Mouse (Mus musculus) adrenal gland, adult (tissue): ENCODE data around the gene Tmem236.
A peak's percentile ranks its signal among the peaks of the same experiment; 100 is the strongest.
"Not testable (repeated sequence)": the region's sequence is repeated elsewhere in the genome, so short reads cannot be mapped to it uniquely, and the experiment has no call there.

Source experiments
- DNase-seq, 2 experiments: peaks; one replicate each; pipeline ENCODE4 v3.0.0; 2022 to 2023; ENCODE audit warnings: low spot score in 1 of 2; ENCODE audit not compliant: inconsistent age in 2 of 2

The Tmem236 gene

DNA sequence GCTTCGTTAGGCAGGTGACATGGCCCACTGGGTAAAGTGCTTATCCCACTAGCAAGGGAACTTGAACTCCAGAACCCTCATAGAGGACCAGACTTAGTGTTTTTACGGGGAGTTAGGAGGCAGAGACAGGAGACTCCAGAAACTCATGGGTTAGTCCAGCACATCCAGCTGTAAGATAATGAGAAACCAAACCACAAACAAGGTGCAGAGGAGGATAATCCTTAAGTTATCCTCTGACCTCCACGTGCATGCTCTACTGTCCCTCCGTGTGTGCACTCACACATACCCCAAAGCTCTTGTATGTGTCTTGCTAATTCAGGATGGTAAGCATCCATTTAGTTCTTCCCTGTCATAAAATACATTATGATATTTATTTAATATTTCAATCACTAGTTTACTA is 17.3 kb downstream of the Tmem236 start:
- no peak for DNase-seq

DNA sequence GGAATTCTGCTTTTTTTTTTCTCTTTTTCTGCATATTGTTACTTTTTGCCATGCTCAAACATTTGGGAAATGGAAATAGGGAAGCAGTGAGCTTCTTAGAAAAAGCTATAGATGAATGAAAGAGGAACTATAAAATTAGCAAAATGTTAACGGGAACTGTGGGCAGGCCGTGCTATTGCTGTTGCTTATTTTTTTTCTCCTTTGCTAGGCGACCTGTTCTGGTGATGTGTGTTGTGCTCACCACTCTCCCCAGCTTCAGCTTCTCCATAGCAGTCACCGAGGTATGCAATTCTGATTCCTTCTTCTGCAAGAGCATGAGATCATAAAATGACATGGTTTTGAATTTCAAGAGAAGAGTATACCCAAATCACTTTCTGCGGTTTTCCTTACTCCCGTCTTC is 17.7 kb downstream of the Tmem236 start:
- DNase-seq: no peak

DNA sequence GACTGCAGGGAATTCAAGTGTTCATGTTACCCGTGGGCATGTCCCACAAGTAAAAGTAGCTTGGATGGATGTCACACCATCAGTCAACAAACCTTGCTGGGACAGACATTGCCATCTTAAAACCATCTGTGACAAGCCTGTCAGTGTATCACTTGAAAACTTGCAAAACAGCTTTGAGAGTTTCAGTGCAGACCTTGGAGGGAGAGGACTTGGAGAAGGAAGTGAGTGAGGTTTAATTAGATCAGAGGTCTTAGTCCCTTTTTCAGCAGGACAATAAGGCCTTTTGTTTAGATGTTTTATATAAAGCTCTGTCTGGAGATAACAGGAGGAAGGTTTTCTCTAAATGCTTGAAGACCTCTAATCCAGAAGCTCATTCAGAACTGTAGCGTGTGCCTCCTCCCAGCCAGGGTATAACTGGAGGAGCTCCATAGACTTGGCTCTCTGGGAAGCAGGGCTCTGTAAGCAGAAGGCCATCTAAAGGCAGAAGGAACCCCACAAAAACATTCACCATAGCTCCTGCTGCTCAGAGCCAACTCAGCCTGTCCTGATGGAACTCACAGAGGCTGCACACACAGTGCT is 24.1 kb downstream of the Tmem236 start:
- not testable (repeated sequence) for DNase-seq

DNA sequence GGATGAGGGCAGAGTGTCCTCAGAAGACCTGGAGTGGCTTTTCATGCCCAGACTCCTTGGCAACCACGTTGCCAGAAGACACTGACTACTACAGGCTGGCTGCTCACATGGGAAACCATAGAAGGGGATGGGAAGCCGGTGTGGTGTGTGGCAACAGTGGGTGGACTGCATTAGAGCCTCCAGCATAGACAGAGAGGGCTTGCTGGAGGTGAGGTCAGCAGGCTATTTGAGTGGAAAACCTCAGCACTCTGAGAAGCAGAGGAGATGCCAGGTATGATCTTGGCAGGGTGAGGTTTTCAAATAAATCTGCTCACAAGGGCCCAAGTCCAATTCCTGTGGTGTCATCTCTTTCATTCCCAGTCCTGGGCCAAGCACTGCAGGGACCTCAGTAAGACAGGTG is 25.3 kb downstream of the Tmem236 start:
- no peak for DNase-seq

DNA sequence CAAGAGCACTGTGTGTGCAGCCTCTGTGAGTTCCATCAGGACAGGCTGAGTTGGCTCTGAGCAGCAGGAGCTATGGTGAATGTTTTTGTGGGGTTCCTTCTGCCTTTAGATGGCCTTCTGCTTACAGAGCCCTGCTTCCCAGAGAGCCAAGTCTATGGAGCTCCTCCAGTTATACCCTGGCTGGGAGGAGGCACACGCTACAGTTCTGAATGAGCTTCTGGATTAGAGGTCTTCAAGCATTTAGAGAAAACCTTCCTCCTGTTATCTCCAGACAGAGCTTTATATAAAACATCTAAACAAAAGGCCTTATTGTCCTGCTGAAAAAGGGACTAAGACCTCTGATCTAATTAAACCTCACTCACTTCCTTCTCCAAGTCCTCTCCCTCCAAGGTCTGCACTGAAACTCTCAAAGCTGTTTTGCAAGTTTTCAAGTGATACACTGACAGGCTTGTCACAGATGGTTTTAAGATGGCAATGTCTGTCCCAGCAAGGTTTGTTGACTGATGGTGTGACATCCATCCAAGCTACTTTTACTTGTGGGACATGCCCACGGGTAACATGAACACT is 26.6 kb downstream of the Tmem236 start:
- DNase-seq: not testable (repeated sequence)

DNA sequence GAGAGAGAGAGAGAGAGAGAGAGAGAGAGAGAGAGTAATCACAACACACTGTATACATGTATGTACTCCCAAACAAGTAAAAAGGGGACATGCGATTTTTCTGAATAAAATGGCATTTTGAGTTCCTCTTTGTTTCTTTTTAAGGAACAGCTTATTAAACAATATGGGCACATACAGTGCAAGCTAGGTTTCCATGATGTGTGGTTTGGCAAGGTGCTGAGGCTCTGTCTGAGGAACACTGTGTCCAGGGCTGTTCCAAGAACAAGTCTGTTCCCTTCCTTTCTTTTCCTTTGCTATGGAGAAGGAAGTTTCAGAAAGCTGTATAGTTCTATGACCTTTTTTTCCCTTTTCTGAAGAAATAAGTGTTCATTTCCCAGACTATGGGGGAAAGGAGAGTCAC is 30.0 kb downstream of the Tmem236 start:
- DNase-seq: no peak

DNA sequence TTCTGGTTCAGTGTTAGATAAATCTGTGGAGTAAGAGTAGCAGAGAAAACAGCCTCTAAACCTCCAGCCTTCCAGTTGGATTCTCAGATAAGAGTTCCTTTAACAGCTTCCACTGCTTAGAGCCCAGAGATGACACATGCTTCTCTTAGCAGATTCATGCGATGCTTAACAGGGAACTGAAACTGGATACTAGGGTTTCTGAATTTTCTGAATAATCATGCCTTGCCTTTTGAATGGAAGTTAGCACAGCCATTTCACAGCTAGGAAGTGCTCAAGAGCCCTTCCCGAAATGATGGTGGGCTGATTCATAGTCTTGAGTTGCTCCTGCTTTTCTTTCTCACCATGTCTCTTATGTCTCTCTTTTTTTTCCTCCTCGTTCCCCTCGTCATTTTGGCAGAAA is 32.5 kb downstream of the Tmem236 start:
- DNase-seq: no peak

DNA sequence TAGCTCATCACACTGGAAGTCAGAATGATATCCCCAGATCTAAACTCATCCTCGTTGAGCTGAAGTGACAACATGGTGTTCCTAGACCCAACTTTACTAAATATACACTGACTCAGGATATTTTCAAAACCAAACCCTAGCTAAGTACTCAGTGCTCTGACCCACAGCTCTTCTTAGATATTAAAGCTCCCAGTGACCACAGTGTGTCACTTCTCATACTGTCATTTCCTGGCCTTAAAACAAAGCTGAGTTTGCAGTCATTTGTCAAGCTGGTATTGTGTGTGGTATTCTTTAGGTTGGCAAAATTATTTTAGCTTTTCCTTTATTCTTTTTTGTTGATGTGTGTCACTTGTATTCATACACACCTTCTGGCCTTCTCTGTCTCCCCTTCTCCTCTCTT is 36.4 kb downstream of the Tmem236 start:
- no peak for DNase-seq

DNA sequence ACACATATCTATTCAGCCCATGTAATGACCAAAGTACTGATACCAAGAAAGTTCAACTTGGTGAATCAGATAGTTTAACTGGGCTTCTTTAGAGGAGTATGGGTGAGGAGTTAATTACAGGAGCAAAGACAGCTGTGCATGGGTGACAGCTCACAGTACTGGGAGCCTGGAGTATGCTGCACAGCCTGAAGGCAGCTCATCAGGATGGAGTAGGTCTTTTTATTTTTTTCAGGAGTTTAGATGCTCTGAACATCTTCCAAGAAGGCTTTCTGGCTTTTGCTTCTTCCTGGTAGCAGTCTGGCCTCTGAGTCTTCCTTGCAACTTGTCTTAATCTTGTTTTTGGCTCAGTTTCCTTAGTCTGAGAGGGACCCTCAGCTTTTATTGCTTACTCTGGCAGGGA is 37.3 kb downstream of the Tmem236 start:
- no peak for DNase-seq

DNA sequence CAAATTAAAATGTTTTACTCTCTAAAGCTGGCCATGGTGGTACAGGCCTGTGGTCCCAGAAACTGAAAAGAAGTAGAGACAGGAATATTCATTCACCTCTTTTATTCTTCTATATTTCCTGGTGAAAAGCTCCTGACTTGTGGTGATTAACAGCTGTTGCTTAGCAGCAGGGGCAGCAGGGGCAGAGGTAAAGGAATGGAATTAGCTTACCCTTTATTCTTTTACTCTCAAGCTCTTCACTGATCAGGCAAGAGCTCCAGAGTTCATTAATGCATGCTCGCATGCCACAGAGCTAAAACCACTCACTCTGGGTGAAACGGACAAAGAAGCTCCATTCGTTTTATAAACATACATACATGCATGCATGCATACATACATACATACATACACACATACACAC is 40.4 kb downstream of the Tmem236 start:
- no peak for DNase-seq

DNA sequence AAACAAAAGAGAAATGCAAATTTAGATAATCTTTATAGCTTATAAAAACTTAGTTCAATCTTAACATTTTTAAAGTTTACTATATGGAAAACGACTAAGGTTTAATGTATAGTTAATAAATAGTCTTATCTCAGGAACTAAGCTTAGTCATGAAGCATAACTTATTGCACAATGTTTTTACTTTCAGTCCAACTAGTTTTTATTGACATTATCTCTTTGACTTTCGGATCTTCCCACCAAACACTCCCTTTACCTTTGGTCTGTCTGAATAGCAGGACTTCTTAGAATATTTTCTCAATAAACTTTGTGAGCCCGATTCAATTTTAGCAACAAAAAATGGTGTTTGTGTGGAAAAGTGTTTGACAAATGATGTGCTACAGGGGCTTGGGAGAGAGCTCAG is 42.3 kb downstream of the Tmem236 start:
- DNase-seq: no peak

DNA sequence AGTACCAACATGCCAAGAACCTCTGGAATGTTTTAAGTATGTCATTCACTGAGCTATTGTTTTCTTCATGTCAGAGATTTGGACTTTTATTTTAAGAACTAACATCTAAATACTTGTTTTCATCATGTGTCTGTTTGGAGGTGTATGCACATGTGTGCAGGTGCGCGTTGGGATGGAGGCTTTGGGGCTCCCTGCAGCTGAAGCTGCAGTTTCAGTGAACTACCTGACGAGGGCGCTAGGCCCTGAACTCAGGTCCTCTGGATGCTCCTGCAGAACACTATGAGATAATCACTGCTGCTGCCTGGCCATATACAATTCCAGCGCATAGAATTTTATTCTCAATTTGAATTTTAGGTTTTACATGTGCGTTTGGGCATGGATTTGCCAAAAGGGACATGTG is 43.8 kb downstream of the Tmem236 start:
- no peak for DNase-seq

DNA sequence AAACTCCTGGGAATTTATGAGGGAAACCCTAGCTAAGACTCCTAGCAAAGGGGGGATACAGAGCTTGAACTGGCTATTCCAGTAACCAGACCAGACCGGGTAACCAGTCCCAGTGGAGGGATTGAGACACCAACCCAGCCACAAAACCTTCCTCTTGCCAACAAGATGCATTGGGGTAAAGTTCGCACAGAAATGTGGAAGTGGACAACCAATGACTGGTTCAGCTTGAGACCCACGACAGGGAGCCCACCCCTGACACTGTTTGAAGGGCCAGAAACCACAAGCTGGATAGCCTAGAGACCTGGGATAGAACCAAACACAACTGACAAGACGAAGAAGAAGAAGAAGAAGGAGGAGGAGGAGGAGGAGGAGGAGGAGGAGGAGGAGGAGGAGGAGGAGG is 50.1 kb downstream of the Tmem236 start:
- no peak for DNase-seq

DNA sequence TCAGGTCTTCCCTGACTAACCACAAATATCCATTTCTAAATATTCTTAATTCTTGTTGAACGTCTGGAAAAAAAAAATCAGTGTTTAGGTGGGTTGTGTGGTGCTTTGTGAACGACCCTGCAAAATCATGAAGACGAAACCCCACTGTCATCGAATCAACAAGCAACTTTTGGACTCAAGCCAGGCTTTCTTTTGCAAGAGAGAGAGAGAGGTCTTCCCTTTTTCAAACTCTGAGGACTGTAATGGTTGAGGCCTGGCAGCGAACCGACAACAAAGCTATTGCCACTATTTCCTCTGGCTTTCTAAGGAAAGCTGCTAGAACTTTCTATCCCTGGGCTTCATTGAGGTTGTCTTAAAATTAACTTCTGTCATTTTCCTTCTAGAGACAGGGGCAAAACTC is 54.2 kb downstream of the Tmem236 start:
- no peak for DNase-seq

DNA sequence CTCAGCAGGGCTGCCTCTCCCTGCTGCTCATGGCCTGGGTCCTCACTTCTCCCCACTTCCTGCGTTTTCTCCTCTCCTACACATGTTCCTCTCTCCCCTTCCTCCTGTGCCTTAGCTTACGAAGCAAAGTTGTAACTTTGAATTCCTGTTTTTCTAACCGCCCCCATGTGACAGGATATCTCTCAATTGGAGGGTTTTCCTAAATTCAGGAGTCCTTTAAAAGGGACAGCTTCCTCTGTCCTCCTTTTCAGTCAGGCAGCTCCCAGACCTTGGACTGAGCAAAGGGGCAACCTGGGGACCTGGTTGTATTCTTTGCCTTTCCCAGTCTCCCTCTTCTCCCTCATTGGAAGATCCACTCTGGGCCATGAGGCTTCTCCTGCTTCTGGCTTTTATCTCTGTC is 54.8 kb downstream of the Tmem236 start, which contains the start of gene Mrc1:
Gene Mrc1 (plus strand): TSS at position 244 of the 400 bp plus-strand sequence.
- peak in 1 of 2 experiments; percentile 40 for DNase-seq

DNA sequence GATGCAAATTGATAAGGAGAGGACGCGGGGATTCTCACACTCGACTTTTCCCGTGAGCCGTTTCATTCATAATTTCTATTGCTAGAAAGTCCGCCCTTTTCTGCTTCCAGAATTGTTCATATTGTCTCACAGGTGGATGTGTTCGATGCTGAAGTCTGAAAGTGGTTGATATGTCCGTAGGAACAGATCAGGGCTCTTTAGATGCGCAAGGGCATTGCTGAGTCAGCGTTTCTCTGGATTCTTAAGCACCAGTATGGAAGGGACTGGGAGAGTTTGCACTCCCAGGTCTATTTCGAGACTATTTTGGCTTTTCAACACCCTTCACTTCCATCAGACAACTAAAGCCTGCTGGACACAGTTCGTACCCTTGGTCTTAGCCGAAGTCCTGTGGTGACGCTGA is 55.7 kb downstream of the Tmem236 start:
- DNase-seq: no peak

DNA sequence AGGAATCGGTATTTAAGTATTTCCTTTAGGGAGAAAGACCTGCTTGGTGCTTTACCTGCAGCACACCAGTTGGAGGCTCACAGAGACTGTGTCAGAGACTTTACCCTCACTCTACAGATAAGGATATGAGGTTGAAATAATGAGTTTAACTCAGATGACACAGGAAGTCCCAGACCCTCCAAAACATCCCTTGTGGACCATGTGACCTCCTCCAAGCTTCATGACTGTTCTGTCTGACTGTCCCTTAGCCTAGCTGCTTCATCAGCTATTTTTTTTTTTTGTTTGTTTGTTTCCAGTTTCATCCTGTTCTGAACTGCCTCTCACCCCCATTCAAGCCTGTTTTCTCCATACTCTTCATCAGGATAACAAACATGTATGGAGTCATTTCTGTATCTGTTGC is 58.6 kb downstream of the Tmem236 start:
- no peak for DNase-seq

DNA sequence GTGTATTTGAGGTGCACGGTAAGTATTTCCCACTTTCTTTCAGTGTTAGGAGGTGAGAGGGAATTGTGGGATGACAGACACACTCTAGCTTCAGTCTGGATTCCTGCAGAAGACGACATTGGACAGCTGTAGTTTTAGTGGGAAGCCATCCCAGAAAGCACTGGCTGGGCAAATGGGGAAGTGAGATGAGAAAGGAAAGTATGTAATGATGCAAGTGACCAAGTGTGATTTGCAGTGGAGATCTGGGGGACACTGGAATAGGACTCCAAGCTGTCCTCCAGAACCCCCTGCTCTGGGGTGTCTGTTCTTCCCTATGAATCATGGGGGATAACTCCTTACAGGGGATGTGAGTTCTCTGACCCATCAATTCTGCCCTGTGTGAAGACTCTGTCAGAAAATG is 59.7 kb downstream of the Tmem236 start:
- no peak for DNase-seq

DNA sequence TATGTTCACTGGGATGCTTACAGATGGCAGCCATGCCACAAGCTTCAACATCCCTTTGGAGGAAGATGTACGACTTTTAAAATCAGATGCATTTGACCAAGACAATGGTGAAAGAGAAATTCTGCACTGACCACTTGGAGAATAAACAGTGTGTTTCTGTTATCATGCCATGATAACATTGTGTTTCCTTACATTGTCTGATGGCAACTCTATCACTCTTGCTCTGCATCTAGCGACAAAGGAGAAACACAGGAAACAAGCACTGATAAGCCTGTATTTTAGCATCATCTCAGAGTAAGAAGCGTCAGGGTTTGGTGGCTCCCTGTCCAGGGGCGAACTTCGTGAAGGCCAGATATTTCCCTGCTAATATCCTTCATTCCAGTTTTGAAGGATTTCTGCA is 61.0 kb downstream of the Tmem236 start:
- no peak for DNase-seq

DNA sequence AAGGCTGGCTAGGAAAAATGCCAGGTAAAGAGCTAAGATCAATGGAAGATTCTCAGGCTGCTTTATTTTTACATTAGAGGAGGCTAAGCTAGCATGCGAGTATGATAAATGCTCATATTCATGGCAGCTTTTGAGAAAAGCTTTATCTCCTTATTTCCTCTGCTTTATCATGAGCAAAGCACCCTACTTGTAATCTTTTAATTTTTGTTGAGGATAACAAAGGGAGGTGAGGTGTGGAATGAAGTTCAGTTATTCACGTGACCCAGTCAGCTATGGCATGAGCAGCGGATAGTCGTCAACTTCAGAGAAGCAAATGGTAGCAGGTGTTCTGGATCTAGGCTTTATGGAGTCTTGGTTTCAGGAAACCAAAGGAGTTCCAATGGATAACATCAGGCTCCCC is 62.6 kb downstream of the Tmem236 start:
- no peak for DNase-seq

DNA sequence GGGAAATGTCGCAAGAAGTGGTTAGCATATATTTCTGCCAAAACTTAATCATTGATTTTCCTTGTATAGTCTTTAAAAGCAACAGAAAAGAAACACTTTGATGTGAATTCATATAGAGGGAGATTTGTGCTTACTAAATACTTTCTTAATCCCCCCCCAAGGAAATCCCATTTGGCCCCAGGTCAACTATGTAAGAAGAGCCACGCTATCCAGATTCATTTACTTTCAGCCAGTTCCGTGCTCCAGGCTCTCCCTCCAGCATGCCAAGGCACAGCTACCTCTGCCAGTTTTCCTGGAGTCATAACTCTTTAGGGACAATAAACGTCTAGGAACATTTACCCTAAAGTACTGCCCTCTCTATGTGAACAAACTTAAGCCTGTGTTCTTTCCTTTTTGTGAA is 63.4 kb downstream of the Tmem236 start:
- no peak for DNase-seq

DNA sequence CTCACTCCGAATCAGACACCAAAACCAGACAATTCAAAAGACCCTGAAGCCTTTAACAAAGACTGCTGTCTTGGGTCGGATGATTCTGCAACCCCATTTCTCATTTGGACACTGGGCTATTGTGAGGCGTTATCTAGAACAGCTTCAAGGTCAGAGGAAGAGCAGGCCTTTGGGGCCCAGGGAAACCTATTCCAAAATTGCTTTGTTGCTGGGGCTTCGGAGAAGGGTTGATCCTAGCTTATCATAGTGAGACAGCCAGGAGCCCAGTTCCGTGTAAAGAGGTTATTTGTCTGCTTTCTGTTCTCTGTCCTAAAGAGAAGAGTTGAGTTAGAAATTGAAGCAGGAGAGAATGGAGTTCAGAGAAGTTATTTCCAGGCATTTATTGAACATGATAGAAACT is 64.8 kb downstream of the Tmem236 start:
- peak; percentile 21 to 69 for DNase-seq

DNA sequence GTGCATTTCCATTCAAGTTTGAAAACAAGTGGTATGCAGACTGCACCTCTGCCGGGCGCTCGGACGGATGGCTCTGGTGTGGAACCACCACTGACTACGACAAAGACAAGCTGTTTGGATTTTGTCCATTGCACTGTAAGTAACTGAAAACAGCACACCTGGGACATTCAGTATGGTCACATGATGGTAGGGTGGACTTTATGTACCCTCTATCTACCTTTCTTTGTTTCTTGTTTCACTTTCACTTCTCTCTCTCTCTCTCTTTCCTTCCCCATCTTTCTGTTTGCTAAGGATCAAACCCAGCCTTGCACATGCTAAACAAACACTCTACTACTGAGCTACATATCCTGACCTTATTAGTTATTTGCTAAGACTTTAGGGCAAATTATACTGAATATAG is 69.8 kb downstream of the Tmem236 start:
- no peak for DNase-seq
